Mouse (Mus musculus): ENCODE measurements around the gene Gm26566. TPM values are rescaled to one million over a fixed set of nuclear protein-coding genes. Genes with fewer than 3 reads are reported as not detected.

Gene Gm26566
- 1.9 and 2.1 TPM in 2 replicates for polyA plus RNA-seq (2014; fragmentation: Nextera tagmentation; extraction: Ambion mirVana)

DNA sequence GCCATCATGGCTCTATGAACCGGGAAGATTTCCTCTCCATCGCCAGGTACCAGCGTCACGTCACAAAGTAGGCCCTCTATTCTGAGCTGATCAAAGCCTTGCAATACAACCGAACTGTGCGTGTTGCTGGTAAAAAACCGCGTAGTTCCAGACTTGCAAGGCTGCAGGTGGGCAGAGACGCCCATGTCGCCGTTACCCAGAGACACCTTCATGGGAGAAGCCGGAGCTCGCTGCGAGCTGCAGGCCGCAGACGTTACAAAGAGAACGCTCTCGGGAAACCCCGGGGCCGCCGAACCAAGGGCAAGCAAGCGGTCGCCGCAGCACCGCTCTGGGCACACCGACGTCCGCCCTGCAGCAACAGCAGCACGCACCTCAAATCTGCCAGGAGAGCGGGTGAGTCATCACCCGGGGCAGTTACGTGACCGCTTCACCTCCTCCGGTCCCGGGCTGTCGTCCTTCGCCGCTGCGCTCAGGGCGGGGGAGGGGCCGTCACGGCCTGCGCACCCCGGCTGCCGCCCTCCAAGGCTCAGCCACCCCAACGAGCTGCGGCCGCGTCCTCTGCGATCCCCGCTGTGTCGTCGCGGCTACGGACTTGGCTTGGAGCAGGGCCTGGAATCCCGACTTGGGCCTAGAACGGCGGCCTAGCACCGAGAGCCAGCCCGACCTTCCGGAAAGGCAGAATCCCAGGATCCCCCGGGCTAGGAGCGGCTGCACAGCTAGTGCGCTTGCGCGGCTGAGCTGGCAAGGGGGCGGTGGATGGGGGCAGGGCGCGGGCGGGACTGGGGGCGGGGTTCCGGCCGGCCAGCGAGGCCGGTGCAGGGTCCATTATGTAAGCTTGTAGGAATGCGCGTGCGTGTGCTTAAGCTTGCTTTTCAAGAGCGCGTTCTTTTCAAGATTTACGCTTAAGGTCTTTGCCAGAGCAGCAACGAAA lies at the start of gene Gm26566, which contains the start of gene Klhl9:
TSS of gene Gm26566 (plus strand) at position 15 of the 931 bp plus-strand sequence.
TSS of gene Klhl9 (minus strand) at position 675 of the 931 bp plus-strand sequence.
- Histone ChIP-seq H3K27me3 (ENCODE audit: control insufficient read depth, insufficient read depth, low read length) (no peaks in the 10 kb centered on the region), H3K4me2 (ENCODE audit: low read depth) (peak within 1 kb of the TSS; percentile 56), H3K9ac (ENCODE audit: low read length) (peak within 1 kb of the TSS; percentile 99), H3K27ac (ENCODE audit: low read depth, low read length) (peak within 1 kb of the TSS; percentile 97), H3K36me3 (ENCODE audit: control insufficient read depth, insufficient read depth, low read length) (no peaks in the 10 kb centered on the region), H3K4me3 (ENCODE audit: low read depth, low read length) (peak within 1 kb of the TSS; percentile 94), H3K9me3 (ENCODE audit: control insufficient read depth, low read length) (no peaks in the 10 kb centered on the region), H3K4me1 (ENCODE audit: control insufficient read depth, insufficient read depth, low read length) (peaks cover 23% of the 10 kb centered on the region)
- peak; percentile 93 for DNase-seq (ENCODE audit: low spot score)
- under 1% methylated on average over 81 of the region's 82 CpGs for WGBS
- ATAC-seq (ENCODE audit: insufficient read depth, low FRiP score, low TSS enrichment): peak; percentile 97

DNA sequence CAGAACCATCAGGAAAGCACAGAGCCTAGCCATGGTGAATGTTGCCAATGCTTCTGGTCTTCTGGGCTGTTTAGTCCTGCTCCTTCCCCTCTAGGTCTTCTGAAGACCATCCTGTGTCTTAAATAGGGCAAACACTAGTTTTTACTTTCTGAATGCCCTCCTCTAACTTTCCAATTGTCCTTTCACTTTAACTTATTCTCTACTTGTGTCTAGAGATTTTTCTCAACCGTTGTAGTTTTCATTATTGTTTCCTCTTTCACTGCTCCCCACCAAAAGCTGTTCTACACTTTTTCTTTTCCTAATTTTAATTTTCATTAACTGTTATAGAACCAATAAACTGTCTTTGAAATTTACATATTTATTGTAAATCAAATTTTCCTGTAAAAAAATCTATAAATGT lies 44.8 kb upstream of the Gm26566 start, which contains the start of gene Ifna16:
TSS of gene Ifna16 (minus strand) at position 101 of the 400 bp plus-strand sequence.
- ATAC-seq (ENCODE audit: insufficient read depth, low FRiP score, low TSS enrichment): no peak
- no peaks in the 10 kb centered on the region for H3K27me3 ChIP-seq (ENCODE audit: control insufficient read depth, insufficient read depth, low read length)
- 89% methylated on average over 1 of the region's 1 CpGs for WGBS

DNA sequence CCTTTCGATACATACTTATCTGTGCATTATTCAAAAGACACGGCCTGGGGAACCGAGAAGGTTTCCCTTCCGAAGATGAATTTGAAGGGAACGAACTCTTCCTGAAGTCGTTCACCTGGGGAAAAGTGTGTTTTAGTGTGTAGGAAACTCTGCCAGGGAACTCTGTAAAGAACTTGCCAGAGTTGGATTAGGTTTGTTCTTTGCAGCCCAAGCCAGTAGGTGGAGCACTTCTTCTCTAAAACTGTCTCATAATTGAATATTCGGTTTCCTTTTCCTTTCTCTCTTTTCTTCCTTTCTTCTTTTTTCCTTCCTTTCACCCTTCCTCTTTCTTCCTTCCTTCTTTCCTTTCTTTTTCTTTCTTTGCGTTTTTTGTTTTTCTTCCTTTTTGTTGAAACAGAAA lies 41.2 kb upstream of the Gm26566 start:
- WGBS: 52% methylated on average over 8 of the region's 8 CpGs
- Histone ChIP-seq H3K36me3 (ENCODE audit: control insufficient read depth, insufficient read depth, low read length) (no peaks in the 10 kb centered on the region), H3K27me3 (ENCODE audit: control insufficient read depth, insufficient read depth, low read length) (no peaks in the 10 kb centered on the region), H3K9ac (ENCODE audit: low read length) (no peak overlapping the region), H3K4me1 (ENCODE audit: control insufficient read depth, insufficient read depth, low read length) (no peaks in the 10 kb centered on the region), H3K27ac (ENCODE audit: low read depth, low read length) (no peak overlapping the region), H3K9me3 (ENCODE audit: control insufficient read depth, low read length) (no peaks in the 10 kb centered on the region), H3K4me3 (ENCODE audit: low read depth, low read length) (no peak overlapping the region), H3K4me2 (ENCODE audit: low read depth) (no peak overlapping the region)
- ATAC-seq (ENCODE audit: insufficient read depth, low FRiP score, low TSS enrichment): no peak
- DNase-seq (ENCODE audit: low spot score): peak; percentile 30

More for the DNA sequence above, 44.8 kb upstream of the Gm26566 start, which contains the start of gene Ifna16:
- no peak for DNase-seq (ENCODE audit: low spot score)
- Histone ChIP-seq H3K4me1 (ENCODE audit: control insufficient read depth, insufficient read depth, low read length) (no peaks in the 10 kb centered on the region), H3K4me2 (ENCODE audit: low read depth) (no peak within 1 kb of the TSS), H3K36me3 (ENCODE audit: control insufficient read depth, insufficient read depth, low read length) (no peaks in the 10 kb centered on the region), H3K9me3 (ENCODE audit: control insufficient read depth, low read length) (no peaks in the 10 kb centered on the region), H3K9ac (ENCODE audit: low read length) (no peak within 1 kb of the TSS), H3K27ac (ENCODE audit: low read depth, low read length) (no peak within 1 kb of the TSS), H3K4me3 (ENCODE audit: low read depth, low read length) (no peak within 1 kb of the TSS)

DNA sequence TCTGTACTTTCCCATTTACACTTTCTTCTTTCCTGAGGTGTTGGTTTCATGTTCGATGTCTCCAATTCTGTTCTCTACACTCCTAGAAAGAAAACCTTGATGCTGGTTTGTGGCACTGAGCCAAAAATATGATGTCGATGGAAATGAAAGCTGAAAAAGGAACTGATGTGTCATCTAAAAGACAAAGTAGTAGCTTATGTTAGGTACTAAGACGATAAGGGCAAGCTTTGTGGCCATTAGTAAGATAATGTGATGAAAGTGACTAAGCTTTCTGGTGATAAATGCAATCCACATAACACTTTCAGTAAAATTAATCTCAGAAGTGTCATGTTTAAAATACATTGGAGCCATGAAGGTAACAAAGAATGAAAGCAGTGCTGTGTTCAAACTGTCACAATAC lies 40.3 kb upstream of the Gm26566 start:
- 84% methylated on average over 3 of the region's 3 CpGs for WGBS
- DNase-seq (ENCODE audit: low spot score): no peak
- no peak for ATAC-seq (ENCODE audit: insufficient read depth, low FRiP score, low TSS enrichment)

DNA sequence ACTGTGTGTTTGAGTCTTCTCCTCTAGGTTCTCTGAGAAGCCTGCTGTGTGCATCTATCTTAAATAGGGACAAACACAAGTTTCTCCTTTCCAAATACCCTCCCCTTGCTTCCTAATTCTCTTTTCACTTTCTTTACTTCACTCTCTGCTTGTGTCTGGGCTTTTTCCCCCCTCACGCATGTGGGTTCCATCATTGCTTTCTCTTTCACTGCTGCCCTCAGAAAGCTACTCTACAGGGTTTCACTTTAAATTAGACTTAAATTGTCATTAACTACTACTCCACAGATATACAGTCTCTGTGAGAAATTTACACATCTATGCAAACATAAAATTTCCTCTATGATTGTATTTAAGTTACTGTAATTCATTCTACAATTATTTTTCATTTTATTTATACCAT lies 37.8 kb upstream of the Gm26566 start, which contains the start of gene Ifna2:
TSS of gene Ifna2 (minus strand) at position 101 of the 400 bp plus-strand sequence.
- DNase-seq (ENCODE audit: low spot score): no peak
- Histone ChIP-seq H3K4me2 (ENCODE audit: low read depth) (no peak within 1 kb of the TSS), H3K4me3 (ENCODE audit: low read depth, low read length) (no peak within 1 kb of the TSS), H3K9me3 (ENCODE audit: control insufficient read depth, low read length) (no peaks in the 10 kb centered on the region), H3K36me3 (ENCODE audit: control insufficient read depth, insufficient read depth, low read length) (no peaks in the 10 kb centered on the region), H3K27me3 (ENCODE audit: control insufficient read depth, insufficient read depth, low read length) (no peaks in the 10 kb centered on the region), H3K27ac (ENCODE audit: low read depth, low read length) (no peak within 1 kb of the TSS), H3K4me1 (ENCODE audit: control insufficient read depth, insufficient read depth, low read length) (no peaks in the 10 kb centered on the region), H3K9ac (ENCODE audit: low read length) (no peak within 1 kb of the TSS)
- 96% methylated on average over 1 of the region's 1 CpGs for WGBS
- ATAC-seq (ENCODE audit: insufficient read depth, low FRiP score, low TSS enrichment): no peak

More for the DNA sequence above, 40.3 kb upstream of the Gm26566 start:
- Histone ChIP-seq H3K9me3 (ENCODE audit: control insufficient read depth, low read length) (no peaks in the 10 kb centered on the region), H3K4me3 (ENCODE audit: low read depth, low read length) (no peak overlapping the region), H3K4me2 (ENCODE audit: low read depth) (no peak overlapping the region), H3K36me3 (ENCODE audit: control insufficient read depth, insufficient read depth, low read length) (no peaks in the 10 kb centered on the region), H3K27ac (ENCODE audit: low read depth, low read length) (no peak overlapping the region), H3K27me3 (ENCODE audit: control insufficient read depth, insufficient read depth, low read length) (no peaks in the 10 kb centered on the region), H3K4me1 (ENCODE audit: control insufficient read depth, insufficient read depth, low read length) (no peaks in the 10 kb centered on the region), H3K9ac (ENCODE audit: low read length) (no peak overlapping the region)

DNA sequence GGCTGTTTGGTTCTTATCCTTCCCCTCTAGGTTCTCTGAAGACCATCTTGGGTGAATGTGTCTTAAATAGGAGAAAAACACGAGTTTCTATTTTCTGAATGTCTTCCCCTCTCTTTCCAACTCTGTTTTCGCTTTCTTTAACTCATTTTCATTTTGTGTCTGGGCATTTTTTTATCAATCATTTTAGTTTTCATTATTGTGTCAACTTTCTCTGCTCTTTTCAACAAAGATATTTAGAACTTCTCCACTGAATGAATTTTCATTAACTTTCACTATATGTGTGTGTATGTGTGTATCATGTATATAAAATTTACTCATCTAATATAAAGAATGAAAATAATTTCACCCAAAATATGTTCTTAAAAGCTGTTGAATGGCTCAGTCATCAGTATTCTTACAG lies 30.3 kb upstream of the Gm26566 start, which contains the start of gene Ifnab:
TSS of gene Ifnab (minus strand) at position 101 of the 400 bp plus-strand sequence.
- Histone ChIP-seq H3K4me2 (ENCODE audit: low read depth) (no peak within 1 kb of the TSS), H3K27me3 (ENCODE audit: control insufficient read depth, insufficient read depth, low read length) (no peaks in the 10 kb centered on the region), H3K9me3 (ENCODE audit: control insufficient read depth, low read length) (no peaks in the 10 kb centered on the region), H3K36me3 (ENCODE audit: control insufficient read depth, insufficient read depth, low read length) (no peaks in the 10 kb centered on the region), H3K9ac (ENCODE audit: low read length) (no peak within 1 kb of the TSS), H3K27ac (ENCODE audit: low read depth, low read length) (no peak within 1 kb of the TSS), H3K4me1 (ENCODE audit: control insufficient read depth, insufficient read depth, low read length) (no peaks in the 10 kb centered on the region), H3K4me3 (ENCODE audit: low read depth, low read length) (no peak within 1 kb of the TSS)
- DNase-seq (ENCODE audit: low spot score): no peak
- no peak for ATAC-seq (ENCODE audit: insufficient read depth, low FRiP score, low TSS enrichment)
- WGBS: 66% methylated on average over 2 of the region's 2 CpGs

DNA sequence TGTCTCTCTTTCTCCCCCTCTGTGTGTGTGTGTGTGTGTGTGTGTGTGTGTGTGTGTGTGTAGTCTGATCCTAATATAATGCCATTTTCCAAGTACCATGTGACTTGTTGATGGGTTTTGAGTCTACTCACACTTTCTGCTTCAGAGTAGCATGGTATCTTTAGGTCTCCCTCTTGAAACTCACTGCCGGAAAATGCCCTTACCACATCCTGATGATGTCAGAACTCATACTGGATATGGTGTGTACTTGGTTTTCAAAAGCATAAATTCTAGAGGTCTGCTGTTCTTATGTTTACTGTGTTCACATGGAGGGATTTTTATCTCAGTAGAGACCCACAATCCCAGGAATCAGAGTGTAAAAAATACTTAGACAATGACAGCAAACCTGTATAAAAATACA lies 29.1 kb upstream of the Gm26566 start:
- H3K9ac ChIP-seq (ENCODE audit: low read length): no peak overlapping the region
- no peaks in the 10 kb centered on the region for H3K4me1 ChIP-seq (ENCODE audit: control insufficient read depth, insufficient read depth, low read length)
- no peak overlapping the region for H3K4me2 ChIP-seq (ENCODE audit: low read depth)
- no peak overlapping the region for H3K27ac ChIP-seq (ENCODE audit: low read depth, low read length)
- no peaks in the 10 kb centered on the region for H3K36me3 ChIP-seq (ENCODE audit: control insufficient read depth, insufficient read depth, low read length)
- no peak for ATAC-seq (ENCODE audit: insufficient read depth, low FRiP score, low TSS enrichment)
- 86% methylated on average over 1 of the region's 1 CpGs for WGBS
- no peaks in the 10 kb centered on the region for H3K27me3 ChIP-seq (ENCODE audit: control insufficient read depth, insufficient read depth, low read length)
- no peaks in the 10 kb centered on the region for H3K9me3 ChIP-seq (ENCODE audit: control insufficient read depth, low read length)
- DNase-seq (ENCODE audit: low spot score): no peak
- no peak overlapping the region for H3K4me3 ChIP-seq (ENCODE audit: low read depth, low read length)

DNA sequence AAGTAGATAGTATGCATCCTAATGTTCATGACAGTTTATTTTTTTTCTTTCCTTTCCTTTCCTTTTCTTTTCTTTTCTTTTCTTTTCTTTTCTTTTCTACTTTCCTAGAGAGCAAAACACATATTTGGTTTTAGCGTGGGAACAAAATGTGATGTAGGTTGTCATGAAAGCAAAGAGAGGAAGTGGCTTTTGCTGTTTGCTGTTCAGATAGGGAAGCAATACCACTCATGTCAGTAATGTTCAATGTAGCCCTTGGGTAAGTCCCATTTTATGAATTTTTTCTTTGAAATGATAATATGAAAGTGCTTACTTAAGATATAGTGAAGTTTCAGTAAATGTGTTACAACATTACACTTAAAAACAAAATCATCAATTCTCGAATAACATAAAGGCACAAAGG lies 28.2 kb upstream of the Gm26566 start:
- H3K27me3 ChIP-seq (ENCODE audit: control insufficient read depth, insufficient read depth, low read length): no peaks in the 10 kb centered on the region
- H3K27ac ChIP-seq (ENCODE audit: low read depth, low read length): no peak overlapping the region
- no peak overlapping the region for H3K4me3 ChIP-seq (ENCODE audit: low read depth, low read length)
- WGBS: 90% methylated on average over 2 of the region's 2 CpGs
- no peak overlapping the region for H3K9ac ChIP-seq (ENCODE audit: low read length)
- H3K9me3 ChIP-seq (ENCODE audit: control insufficient read depth, low read length): no peaks in the 10 kb centered on the region
- H3K4me2 ChIP-seq (ENCODE audit: low read depth): no peak overlapping the region
- H3K36me3 ChIP-seq (ENCODE audit: control insufficient read depth, insufficient read depth, low read length): no peaks in the 10 kb centered on the region
- H3K4me1 ChIP-seq (ENCODE audit: control insufficient read depth, insufficient read depth, low read length): no peaks in the 10 kb centered on the region
- DNase-seq (ENCODE audit: low spot score) (no peak), ATAC-seq (ENCODE audit: insufficient read depth, low FRiP score, low TSS enrichment) (no peak)

Measured in neural tube, embryonic 11.5 days (tissue).